Mouse (Mus musculus): ENCODE results near the gene Mrvi1. TPM values are rescaled to one million over a fixed set of nuclear protein-coding genes. Genes with fewer than 3 reads are reported as not detected.

Mrvi1 gene
- polyA plus RNA-seq, 1 experiment from 2014 or later: 18.0 TPM

DNA sequence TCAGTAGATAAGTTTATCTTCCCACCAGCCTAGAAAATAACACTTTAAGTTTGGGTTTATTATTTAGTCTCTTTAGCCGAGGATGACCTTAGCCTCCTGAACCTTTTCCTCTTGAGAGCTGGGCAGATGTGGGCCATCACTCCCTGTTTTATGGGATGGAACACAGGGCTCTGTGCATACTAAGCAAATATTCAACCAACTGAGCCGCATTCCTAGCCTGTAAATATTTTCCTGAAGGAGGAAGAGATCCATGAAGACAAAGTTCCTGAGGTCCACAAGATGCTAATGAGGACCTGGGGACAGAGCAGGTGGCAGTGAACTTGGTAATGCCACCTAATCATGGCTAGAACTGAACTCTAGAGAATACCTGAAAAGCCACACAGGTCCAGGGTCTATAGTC, 9.5 kb downstream of the Mrvi1 start:
- Histone ChIP-seq H3K9me3 (no peaks in the 10 kb centered on the region), H3K36me3 (no peaks in the 10 kb centered on the region), H3K27ac (no peak overlapping the region), H3K9ac (no peak overlapping the region), H3K4me3 (replicated peaks) (no peak overlapping the region), H3K4me2 (no peak overlapping the region), H3K27me3 (replicated peaks) (no peaks in the 10 kb centered on the region), H3K4me1 (0 out of 2 replicates have a peak, but pooled peaks cover 3% of the 10 kb centered on the region)
- ATAC-seq (ENCODE audit: insufficient read depth, low FRiP score, low read depth): no peak
- 51% methylated on average over 2 of the region's 2 CpGs for WGBS

DNA sequence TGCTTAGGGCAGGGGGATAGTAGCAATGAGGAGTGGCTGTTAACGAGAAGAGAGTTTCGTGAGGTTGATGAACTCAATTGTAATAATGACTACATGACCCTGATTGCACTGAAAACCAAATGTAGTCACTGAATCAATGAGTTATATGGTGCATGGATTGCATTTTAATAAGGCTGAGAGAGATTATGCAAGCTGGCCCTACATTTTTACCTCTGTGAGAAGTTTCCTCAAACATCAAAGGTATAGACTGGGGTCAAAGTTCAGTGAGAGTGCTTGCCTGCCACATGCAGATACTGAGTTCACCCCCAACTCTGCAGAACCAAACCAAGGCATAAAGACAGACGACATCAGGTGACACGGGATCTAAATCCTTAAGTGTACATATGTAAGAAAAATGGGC, 14.9 kb downstream of the Mrvi1 start:
- H3K27ac ChIP-seq: no peak overlapping the region
- ATAC-seq (ENCODE audit: insufficient read depth, low FRiP score, low read depth): no peak
- H3K27me3 ChIP-seq (replicated peaks): no peaks in the 10 kb centered on the region
- H3K4me1 ChIP-seq: 0 out of 2 replicates have a peak, but pooled peaks cover 3% of the 10 kb centered on the region
- WGBS: 78% methylated on average over 4 of the region's 4 CpGs
- no peak overlapping the region for H3K4me3 ChIP-seq (replicated peaks)
- H3K9ac ChIP-seq: no peak overlapping the region
- H3K4me2 ChIP-seq: no peak overlapping the region
- H3K36me3 ChIP-seq: no peaks in the 10 kb centered on the region
- H3K9me3 ChIP-seq: no peaks in the 10 kb centered on the region

DNA sequence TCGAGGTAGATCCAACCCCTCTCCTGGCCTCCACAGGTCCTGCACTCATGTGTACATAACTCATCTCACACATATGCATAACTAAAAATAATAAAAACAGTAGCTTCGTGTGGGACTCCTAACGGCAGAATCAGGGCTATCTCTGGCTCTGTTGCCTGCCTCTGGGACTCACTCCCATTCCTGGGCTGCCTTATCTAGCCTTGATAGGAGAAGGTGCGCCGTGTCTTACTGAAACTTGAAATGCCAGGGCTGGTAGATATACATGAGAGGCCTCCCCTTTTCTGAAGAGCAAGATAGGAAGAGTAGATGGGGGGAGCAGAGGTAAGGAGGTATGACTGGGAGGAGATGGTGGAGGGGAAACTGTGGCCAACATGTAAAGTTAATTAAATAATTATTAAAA, 15.4 kb downstream of the Mrvi1 start:
- H3K27ac ChIP-seq: no peak overlapping the region
- WGBS: 81% methylated on average over 5 of the region's 5 CpGs
- no peaks in the 10 kb centered on the region for H3K27me3 ChIP-seq (replicated peaks)
- no peaks in the 10 kb centered on the region for H3K36me3 ChIP-seq
- no peak overlapping the region for H3K4me3 ChIP-seq (replicated peaks)
- ATAC-seq (ENCODE audit: insufficient read depth, low FRiP score, low read depth): no peak
- no peak overlapping the region for H3K4me2 ChIP-seq
- H3K4me1 ChIP-seq: 0 out of 2 replicates have a peak, but pooled peaks cover 3% of the 10 kb centered on the region
- no peaks in the 10 kb centered on the region for H3K9me3 ChIP-seq
- H3K9ac ChIP-seq: no peak overlapping the region

DNA sequence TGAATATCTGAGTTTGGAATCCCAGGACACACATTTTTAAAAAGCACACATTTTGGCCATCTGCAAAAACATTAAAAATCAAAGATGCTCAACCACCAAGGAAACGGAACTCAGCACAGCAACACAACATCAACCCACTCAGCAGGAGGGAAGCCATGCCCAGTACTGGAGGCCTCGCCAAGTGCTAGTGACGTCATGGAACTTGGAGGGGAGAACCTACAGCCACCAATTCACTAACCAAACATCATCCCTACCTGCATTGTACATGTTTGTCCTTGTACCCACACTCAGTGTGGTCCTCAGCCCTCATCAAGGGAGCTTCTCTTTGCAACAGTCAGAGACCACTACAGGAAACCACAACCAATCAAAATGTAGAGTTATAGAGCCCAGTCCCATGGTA, 16.9 kb downstream of the Mrvi1 start:
- Histone ChIP-seq H3K4me1 (0 out of 2 replicates have a peak, but pooled peaks cover 3% of the 10 kb centered on the region), H3K9me3 (no peaks in the 10 kb centered on the region), H3K9ac (no peak overlapping the region), H3K36me3 (no peaks in the 10 kb centered on the region), H3K4me2 (no peak overlapping the region), H3K27me3 (replicated peaks) (no peaks in the 10 kb centered on the region), H3K4me3 (replicated peaks) (no peak overlapping the region), H3K27ac (no peak overlapping the region)
- no peak for ATAC-seq (ENCODE audit: insufficient read depth, low FRiP score, low read depth)
- WGBS: 82% methylated on average over 3 of the region's 3 CpGs

DNA sequence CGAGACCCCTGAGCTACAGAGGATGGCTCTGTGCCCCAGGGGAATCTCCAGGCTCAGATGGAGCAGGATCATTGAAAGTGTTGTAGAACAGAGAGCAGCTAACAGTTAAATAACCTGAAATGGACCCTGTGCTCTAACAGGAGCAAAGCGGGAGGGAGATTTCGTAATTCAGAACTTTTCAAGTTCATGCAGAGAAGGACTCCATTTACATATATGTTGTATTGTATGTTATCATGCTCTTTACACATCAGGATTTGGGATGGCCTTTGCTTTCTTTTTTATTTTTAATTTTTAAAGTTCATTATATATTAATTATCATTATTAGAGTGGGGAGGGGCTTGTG, 18.6 kb downstream of the Mrvi1 start:
- WGBS: 80% methylated on average over 3 of the region's 3 CpGs
- no peaks in the 10 kb centered on the region for H3K9me3 ChIP-seq
- no peak for ATAC-seq (ENCODE audit: insufficient read depth, low FRiP score, low read depth)
- H3K9ac ChIP-seq: no peak overlapping the region
- no peak overlapping the region for H3K27ac ChIP-seq
- H3K27me3 ChIP-seq (replicated peaks): no peaks in the 10 kb centered on the region
- H3K4me2 ChIP-seq: no peak overlapping the region
- H3K36me3 ChIP-seq: no peaks in the 10 kb centered on the region
- no peak overlapping the region for H3K4me3 ChIP-seq (replicated peaks)
- no peaks in the 10 kb centered on the region for H3K4me1 ChIP-seq

DNA sequence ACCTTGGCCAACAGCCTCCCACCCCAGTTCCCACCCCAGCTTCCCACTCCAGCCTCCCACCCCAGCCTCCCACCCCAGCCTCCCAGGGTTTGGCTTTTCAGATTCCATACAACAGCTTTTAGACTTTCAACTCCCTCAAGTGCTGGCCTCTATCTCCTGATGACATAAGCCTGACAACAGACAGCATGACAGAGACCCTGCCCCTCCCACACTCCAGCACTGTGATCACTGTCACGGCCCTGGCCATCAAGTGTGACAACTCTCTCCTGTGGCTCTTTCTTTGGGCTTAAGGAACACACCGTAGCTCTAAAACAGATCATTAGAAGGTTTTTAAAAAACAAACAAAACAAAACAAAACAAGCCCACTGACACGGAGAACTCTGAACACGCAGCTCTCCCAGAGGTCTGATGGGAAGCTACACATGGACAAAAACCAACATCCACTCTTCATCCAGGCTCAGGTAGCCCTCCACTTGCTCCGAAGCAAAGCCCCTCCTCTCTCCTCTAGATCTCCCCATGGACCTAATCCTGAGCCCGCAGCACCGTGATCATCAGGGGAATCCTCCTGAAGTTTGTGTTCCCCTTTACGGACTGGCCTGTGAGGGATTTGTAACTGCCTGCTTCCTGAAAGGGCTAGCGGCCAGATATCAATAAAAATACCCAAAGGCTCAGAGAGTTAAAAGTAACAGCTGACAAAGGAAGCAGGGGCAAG, 19.2 kb downstream of the Mrvi1 start:
- Histone ChIP-seq H3K27ac (no peak overlapping the region), H3K36me3 (no peaks in the 10 kb centered on the region), H3K9me3 (no peaks in the 10 kb centered on the region), H3K4me2 (no peak overlapping the region), H3K27me3 (replicated peaks) (no peaks in the 10 kb centered on the region), H3K9ac (no peak overlapping the region), H3K4me3 (replicated peaks) (no peak overlapping the region), H3K4me1 (no peaks in the 10 kb centered on the region)
- ATAC-seq (ENCODE audit: insufficient read depth, low FRiP score, low read depth): no peak
- WGBS: 68% methylated on average over 9 of the region's 9 CpGs

DNA sequence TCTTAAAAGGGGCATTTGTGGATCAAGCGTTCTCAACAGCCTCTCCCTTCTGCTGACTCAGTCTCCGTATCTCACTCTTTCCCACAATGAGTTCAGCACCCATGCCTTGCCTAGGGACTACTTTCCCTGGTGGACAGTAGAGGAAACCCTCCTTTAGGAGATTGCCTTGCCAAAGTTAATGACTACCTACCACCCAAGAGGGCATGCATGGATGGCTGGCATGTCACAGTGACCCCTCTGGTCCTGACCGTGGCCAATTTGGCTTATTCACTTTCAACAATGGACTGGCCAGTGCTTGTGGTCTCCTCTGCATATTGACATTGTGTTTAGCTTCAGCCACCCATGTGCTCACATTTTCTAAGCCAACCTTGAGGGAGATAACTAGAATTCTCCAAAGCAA, 19.8 kb downstream of the Mrvi1 start:
- no peaks in the 10 kb centered on the region for H3K4me1 ChIP-seq
- ATAC-seq (ENCODE audit: insufficient read depth, low FRiP score, low read depth): no peak
- no peaks in the 10 kb centered on the region for H3K36me3 ChIP-seq
- no peak overlapping the region for H3K9ac ChIP-seq
- H3K27ac ChIP-seq: no peak overlapping the region
- H3K9me3 ChIP-seq: no peaks in the 10 kb centered on the region
- H3K4me2 ChIP-seq: no peak overlapping the region
- 88% methylated on average over 3 of the region's 3 CpGs for WGBS
- H3K4me3 ChIP-seq (replicated peaks): no peak overlapping the region
- no peaks in the 10 kb centered on the region; the same call in 1 of the 2 replicates for H3K27me3 ChIP-seq (replicated peaks)

DNA sequence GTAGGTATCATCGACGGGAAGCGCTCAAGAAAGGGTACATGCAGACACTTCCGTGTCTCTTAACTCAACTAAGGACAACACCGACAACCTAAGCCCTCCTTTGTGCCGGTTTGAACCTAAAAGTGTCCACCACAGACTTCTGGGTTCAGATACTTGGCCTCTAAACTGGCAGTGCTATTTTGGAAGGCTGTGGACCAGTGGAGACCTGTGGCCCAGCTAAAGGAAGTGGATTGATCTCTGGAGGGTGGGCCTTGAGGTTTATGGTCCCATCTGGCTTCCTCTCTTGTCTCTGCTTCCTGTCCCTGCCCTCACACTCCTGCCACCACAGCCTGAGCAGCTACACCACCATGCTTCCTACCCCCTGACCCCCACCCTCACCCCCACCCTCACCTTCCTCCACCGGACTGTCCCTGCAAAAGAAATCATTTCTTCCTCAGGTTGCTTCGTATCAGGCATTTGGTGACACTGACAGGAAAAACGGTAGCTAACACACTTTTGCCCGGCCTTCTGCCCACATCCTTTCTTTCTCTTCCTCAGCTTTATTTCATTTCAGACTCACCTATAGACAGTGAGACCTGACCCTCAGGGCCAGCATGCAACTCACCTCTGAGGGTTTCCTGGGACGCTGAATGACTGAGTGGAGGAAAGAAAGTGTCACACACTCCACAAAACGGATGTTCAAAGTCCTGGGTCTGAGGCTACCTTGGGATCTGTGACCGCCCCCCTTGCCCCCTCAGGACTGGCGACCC, 25.7 kb downstream of the Mrvi1 start:
- no peak overlapping the region for H3K27ac ChIP-seq
- ATAC-seq (ENCODE audit: insufficient read depth, low FRiP score, low read depth): no peak
- WGBS: 77% methylated on average over 14 of the region's 14 CpGs

DNA sequence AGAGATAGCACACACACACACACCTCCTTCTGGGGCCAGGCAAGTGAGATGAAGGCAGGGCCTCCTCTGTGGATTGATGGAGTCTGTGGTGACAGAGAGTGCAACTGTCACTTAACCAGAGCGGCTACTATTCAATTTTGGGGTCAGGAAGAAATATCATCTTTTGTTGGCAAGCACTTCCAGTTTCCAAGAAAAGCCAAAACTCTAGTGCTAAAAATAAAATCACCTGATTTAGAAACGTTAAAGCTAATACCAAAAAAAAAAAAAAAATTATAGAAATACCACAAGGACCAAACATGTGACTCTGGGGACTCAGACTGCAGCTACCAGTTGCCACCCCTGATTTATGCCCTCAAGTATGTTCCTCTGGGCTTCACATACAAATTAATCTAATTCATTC, 26.7 kb downstream of the Mrvi1 start:
- Histone ChIP-seq H3K9me3 (no peaks in the 10 kb centered on the region), H3K36me3 (no peaks in the 10 kb centered on the region), H3K4me3 (replicated peaks) (no peak overlapping the region), H3K9ac (no peak overlapping the region), H3K27ac (no peak overlapping the region), H3K4me1 (no peaks in the 10 kb centered on the region), H3K27me3 (replicated peaks) (no peaks in the 10 kb centered on the region; the same call in 1 of the 2 replicates), H3K4me2 (no peak overlapping the region)
- WGBS: 49% methylated on average over 2 of the region's 2 CpGs
- no peak for ATAC-seq (ENCODE audit: insufficient read depth, low FRiP score, low read depth)

More for the DNA sequence above, 25.7 kb downstream of the Mrvi1 start:
- no peak overlapping the region for H3K4me2 ChIP-seq
- no peaks in the 10 kb centered on the region for H3K9me3 ChIP-seq
- no peaks in the 10 kb centered on the region for H3K36me3 ChIP-seq
- no peak overlapping the region for H3K9ac ChIP-seq
- no peaks in the 10 kb centered on the region for H3K4me1 ChIP-seq
- no peak overlapping the region for H3K4me3 ChIP-seq (replicated peaks)
- no peaks in the 10 kb centered on the region; the same call in 1 of the 2 replicates for H3K27me3 ChIP-seq (replicated peaks)

DNA sequence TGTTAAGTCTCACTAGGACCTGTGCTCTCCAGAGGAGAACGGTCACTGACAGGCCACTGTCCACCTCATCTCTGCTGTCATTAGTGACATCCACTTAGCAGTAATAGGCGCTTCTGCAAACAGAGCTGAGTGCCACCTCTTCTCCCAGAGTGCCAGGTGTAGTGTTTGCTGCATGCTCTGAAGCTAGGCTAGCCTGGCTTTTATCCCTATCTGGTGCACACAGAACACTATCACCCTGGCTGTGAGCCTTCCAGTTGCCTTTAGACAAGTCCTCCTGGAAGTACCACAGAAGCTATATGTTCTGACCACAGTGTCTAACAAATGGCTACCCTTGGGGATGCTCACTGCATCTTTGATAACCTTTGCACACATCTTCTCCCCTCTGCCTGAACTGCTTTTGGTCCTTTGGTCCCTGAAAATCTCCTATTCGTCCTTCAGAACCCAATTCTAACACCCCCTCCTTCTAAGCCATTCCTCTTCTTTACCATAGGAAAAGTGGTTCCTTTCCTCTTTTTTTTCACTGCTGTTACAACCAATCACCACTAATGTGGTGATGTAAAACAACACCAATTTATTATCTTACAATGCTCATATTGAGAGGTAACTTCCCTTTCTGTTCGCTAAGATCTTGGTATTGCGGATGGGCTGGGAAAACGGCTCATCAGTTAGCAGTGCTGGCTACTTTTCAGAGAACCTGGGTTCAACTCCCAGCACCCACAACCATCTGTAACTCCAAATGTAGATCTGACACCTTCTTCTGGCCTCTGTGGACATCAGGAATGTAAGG, 28.0 kb downstream of the Mrvi1 start:
- Histone ChIP-seq H3K4me1 (no peaks in the 10 kb centered on the region), H3K27ac (no peak overlapping the region), H3K9ac (no peak overlapping the region), H3K9me3 (no peaks in the 10 kb centered on the region), H3K4me3 (replicated peaks) (no peak overlapping the region), H3K27me3 (replicated peaks) (no peaks in the 10 kb centered on the region; the same call in 1 of the 2 replicates), H3K4me2 (no peak overlapping the region), H3K36me3 (no peaks in the 10 kb centered on the region)
- WGBS: 81% methylated on average over 6 of the region's 6 CpGs
- no peak for ATAC-seq (ENCODE audit: insufficient read depth, low FRiP score, low read depth)

DNA sequence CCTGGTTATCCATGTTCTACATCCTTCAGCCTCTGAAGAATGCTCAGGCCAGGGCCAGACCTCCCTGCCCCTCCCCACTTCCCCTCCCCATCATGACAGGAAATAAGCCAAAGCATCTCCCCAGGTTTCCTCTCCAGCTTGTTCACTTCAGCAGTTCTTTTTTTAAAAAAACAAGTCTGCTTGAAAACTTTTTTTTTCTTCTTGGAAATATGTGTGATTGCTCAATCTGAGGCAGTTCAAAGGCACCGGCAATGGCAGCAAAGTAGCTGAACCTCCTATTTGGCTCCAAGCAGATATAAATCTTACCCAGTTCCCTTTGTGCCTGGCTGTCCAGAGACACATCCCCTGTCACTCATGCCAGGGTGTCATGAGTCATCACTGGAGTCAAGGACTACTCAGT, 29.1 kb downstream of the Mrvi1 start:
- Histone ChIP-seq H3K36me3 (no peaks in the 10 kb centered on the region), H3K27ac (no peak overlapping the region), H3K9me3 (no peaks in the 10 kb centered on the region), H3K9ac (no peak overlapping the region), H3K4me2 (no peak overlapping the region), H3K4me3 (replicated peaks) (no peak overlapping the region), H3K27me3 (replicated peaks) (no peaks in the 10 kb centered on the region; the same call in 1 of the 2 replicates), H3K4me1 (no peaks in the 10 kb centered on the region; the same call in 1 of the 2 replicates)
- 24% methylated on average over 1 of the region's 1 CpGs for WGBS
- ATAC-seq (ENCODE audit: insufficient read depth, low FRiP score, low read depth): peak; percentile 36; the same call in 1 of the 2 replicates

DNA sequence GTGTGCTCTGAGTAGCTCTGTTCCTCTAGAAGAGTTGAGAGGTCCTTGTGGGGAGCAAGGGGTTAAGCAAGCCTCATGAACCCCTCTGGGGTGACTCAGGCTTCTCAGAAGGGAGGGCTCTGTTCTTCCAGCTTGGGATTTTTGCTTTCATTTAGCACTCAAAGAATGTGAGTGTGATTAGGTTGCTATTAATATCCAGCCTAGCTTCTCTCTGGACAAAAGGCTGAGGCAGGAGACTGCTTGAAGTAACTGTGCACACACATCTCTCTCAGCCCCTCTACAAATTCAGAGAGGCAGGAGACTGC, 31.7 kb downstream of the Mrvi1 start:
- Histone ChIP-seq H3K27me3 (replicated peaks) (no peaks in the 10 kb centered on the region), H3K9me3 (no peaks in the 10 kb centered on the region), H3K4me2 (no peak overlapping the region), H3K4me3 (replicated peaks) (no peak overlapping the region), H3K36me3 (no peaks in the 10 kb centered on the region), H3K9ac (no peak overlapping the region), H3K4me1 (no peaks in the 10 kb centered on the region; the same call in 1 of the 2 replicates), H3K27ac (no peak overlapping the region)
- ATAC-seq (ENCODE audit: insufficient read depth, low FRiP score, low read depth): no peak
